Mouse (Mus musculus) erythroblast, embryonic 14.5 days (primary cell): ENCODE results near the gene Gas1.

Source experiments
- GATA1 ChIP-seq: IDR thresholded peaks from 2 replicates; pipeline ENCODE4 v1.6.1; 2012; ENCODE audit warnings: low read length, inconsistent platforms, mixed read lengths
- TAL1 ChIP-seq: IDR thresholded peaks from 3 replicates; pipeline ENCODE4 v1.6.1; 2012; ENCODE audit warnings: low read length, inconsistent platforms, mixed read lengths

DNA sequence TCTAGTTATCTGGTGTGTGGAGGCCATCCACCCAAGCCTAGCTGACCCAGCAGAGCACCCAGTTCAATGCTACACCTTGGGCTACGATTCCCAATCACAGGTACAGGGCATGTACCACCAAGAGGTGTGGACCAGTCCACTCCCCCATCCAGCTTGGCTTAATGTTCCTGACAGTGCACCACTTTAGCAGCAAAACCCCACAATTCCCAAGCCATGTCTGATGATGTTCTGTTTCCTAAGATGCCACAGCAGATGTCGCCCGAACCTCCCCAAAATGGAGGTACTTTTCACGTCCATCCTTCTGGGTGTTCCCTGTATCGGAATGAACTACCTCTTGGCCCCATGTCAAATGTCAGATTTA is 42.7 kb downstream of the Gas1 start:
- TF ChIP-seq GATA1 (no peak), TAL1 (no peak)
